9 mouse cellular contexts compared by ENCODE assay signal in genomic region chr3:121345643-121346000, GRCm38 (mm10). TPM values are rescaled to one million over a fixed set of nuclear protein-coding genes. Genes with fewer than 3 reads are reported as not detected.
A peak's percentile ranks its signal among the peaks of the same experiment; 100 is the strongest.
DNase-seq lines count a peak whose midpoint lies in the region; ATAC-seq and TF ChIP-seq lines count a peak whose summit lies in the region.
"Had no signal": no experiment of that assay in that cellular context is flagged by ENCODE, and none has a peak within 500 bp of the region (broad histone marks: within the 10 kb centered on the region; RNA-seq: fewer than 3 reads in every experiment).

No protein-coding gene starts in this region.

- no peak overlapping the region for H3K9ac ChIP-seq in lung, embryonic 14.5 days
- H3K9ac ChIP-seq in embryonic facial prominence, embryonic 13.5 days: no peak overlapping the region
- H3K9ac ChIP-seq in kidney, embryonic 14.5 days (ENCODE audit: low read depth, low read length): no peak overlapping the region; the same call in 1 of the 2 replicates
- no peak overlapping the region for H3K9ac ChIP-seq in liver, embryonic 16.5 days (ENCODE audit: low read depth, low read length)
- H3K9ac ChIP-seq: heart, embryonic 13.5 days; neural tube, embryonic 13.5 days had no signal

- peaks cover 11% of the 10 kb centered on the region for H3K4me1 ChIP-seq in lung, embryonic 14.5 days (ENCODE audit: insufficient read depth)
- peaks cover 87% of the 10 kb centered on the region for H3K4me1 ChIP-seq in embryonic facial prominence, embryonic 13.5 days
- peaks cover 8% of the 10 kb centered on the region; the same call in 1 of the 2 replicates for H3K4me1 ChIP-seq in kidney, embryonic 14.5 days (ENCODE audit: control insufficient read depth, insufficient read depth, low read length)
- H3K4me1 ChIP-seq in liver, embryonic 16.5 days (ENCODE audit: control insufficient read depth, low read depth, low read length): peaks cover 15% of the 10 kb centered on the region

- H3K36me3 ChIP-seq in lung, embryonic 14.5 days (ENCODE audit: insufficient read depth): no peaks in the 10 kb centered on the region
- H3K36me3 ChIP-seq in embryonic facial prominence, embryonic 13.5 days: no peaks in the 10 kb centered on the region
- H3K36me3 ChIP-seq in kidney, embryonic 14.5 days (ENCODE audit: control insufficient read depth, insufficient read depth, low read length): no peaks in the 10 kb centered on the region
- H3K36me3 ChIP-seq in liver, embryonic 16.5 days (ENCODE audit: control insufficient read depth, insufficient read depth): no peaks in the 10 kb centered on the region
- H3K36me3 ChIP-seq: neural tube, embryonic 13.5 days had no signal

- H3K27me3 ChIP-seq in lung, embryonic 14.5 days (ENCODE audit: insufficient read depth, low read length): no peaks in the 10 kb centered on the region
- H3K27me3 ChIP-seq in embryonic facial prominence, embryonic 13.5 days: no peaks in the 10 kb centered on the region
- no peaks in the 10 kb centered on the region for H3K27me3 ChIP-seq in kidney, embryonic 14.5 days (ENCODE audit: control insufficient read depth, insufficient read depth, low read length)
- H3K27me3 ChIP-seq in liver, embryonic 16.5 days (ENCODE audit: control insufficient read depth, insufficient read depth, low read depth, low read length): no peaks in the 10 kb centered on the region
- H3K27me3 ChIP-seq: heart, embryonic 13.5 days; neural tube, embryonic 13.5 days had no signal

- H3K4me2 ChIP-seq in lung, embryonic 14.5 days: no peak overlapping the region
- no peak overlapping the region for H3K4me2 ChIP-seq in embryonic facial prominence, embryonic 13.5 days
- H3K4me2 ChIP-seq in kidney, embryonic 14.5 days (replicated peaks; ENCODE audit: low read depth, low read length): no peak overlapping the region
- H3K4me2 ChIP-seq in liver, embryonic 16.5 days (ENCODE audit: low read depth, low read length): no peak overlapping the region
- H3K4me2 ChIP-seq: heart, embryonic 13.5 days; neural tube, embryonic 13.5 days had no signal

- WGBS in lung, embryonic 14.5 days: 28% methylated on average over 6 of the region's 6 CpGs
- 46% methylated on average over 6 of the region's 6 CpGs for WGBS in embryonic facial prominence, embryonic 13.5 days
- 67% methylated on average over 6 of the region's 6 CpGs for WGBS in kidney, embryonic 14.5 days
- 33% methylated on average over 6 of the region's 6 CpGs for WGBS in liver, embryonic 16.5 days (ENCODE audit: insufficient replicate concordance)

- no peak for ATAC-seq in lung, embryonic 14.5 days (ENCODE audit: insufficient read depth)
- no peak for ATAC-seq in embryonic facial prominence, embryonic 13.5 days (ENCODE audit: insufficient number of reproducible peaks, insufficient read depth, low FRiP score, low TSS enrichment, low read depth)
- ATAC-seq in kidney, embryonic 14.5 days (ENCODE audit: low FRiP score, low TSS enrichment): no peak
- ATAC-seq in liver, embryonic 16.5 days (ENCODE audit: low read depth): peak; percentile 57

- H3K27ac ChIP-seq in lung, embryonic 14.5 days (ENCODE audit: low read depth): peak overlapping the region; percentile 86; the same call in 1 of the 2 replicates
- H3K27ac ChIP-seq in embryonic facial prominence, embryonic 13.5 days: peak overlapping the region; percentile 86; the same call in 1 of the 2 replicates
- peak overlapping the region; percentile 24; the same call in 1 of the 2 replicates for H3K27ac ChIP-seq in kidney, embryonic 14.5 days (ENCODE audit: low read depth, low read length)
- peak overlapping the region; percentile 49 for H3K27ac ChIP-seq in liver, embryonic 16.5 days (ENCODE audit: low read length)
- H3K27ac ChIP-seq: neural tube, embryonic 13.5 days had no signal

- H3K9me3 ChIP-seq in lung, embryonic 14.5 days (ENCODE audit: low read depth, low read length): no peaks in the 10 kb centered on the region
- no peaks in the 10 kb centered on the region for H3K9me3 ChIP-seq in embryonic facial prominence, embryonic 13.5 days
- H3K9me3 ChIP-seq in kidney, embryonic 14.5 days (ENCODE audit: control insufficient read depth, low read length): no peaks in the 10 kb centered on the region
- no peaks in the 10 kb centered on the region for H3K9me3 ChIP-seq in liver, embryonic 16.5 days (replicated peaks; ENCODE audit: control insufficient read depth, low read length)
- H3K9me3 ChIP-seq: heart, embryonic 13.5 days; neural tube, embryonic 13.5 days had no signal

- H3K4me3 ChIP-seq in lung, embryonic 14.5 days (ENCODE audit: low read depth, low read length): no peak overlapping the region
- no peak overlapping the region for H3K4me3 ChIP-seq in embryonic facial prominence, embryonic 13.5 days
- H3K4me3 ChIP-seq in kidney, embryonic 14.5 days (ENCODE audit: low read length): no peak overlapping the region
- H3K4me3 ChIP-seq in liver, embryonic 16.5 days (ENCODE audit: low read depth, low read length): no peak overlapping the region
- H3K4me3 ChIP-seq: heart, embryonic 13.5 days; neural tube, embryonic 13.5 days had no signal

- no peak for DNase-seq in lung, embryonic 14.5 days
- DNase-seq in lung, postnatal 36 days: no peak
- DNase-seq in adrenal gland, postnatal 36 days: no peak
- DNase-seq in adrenal gland, adult 18-20 months (ENCODE audit: low spot score in 2 of 2): no peak

- no peak for TF ChIP-seq CTCF in lung, embryonic 14.5 days (IDR thresholded peaks at IDR 0.05; ENCODE audit: low read depth)

RNA-seq across cellular contexts. Expression of gene Alg14, which starts 54.0 kb away (rescaled TPM):
- polyA plus RNA-seq in lung, embryonic 14.5 days (2014; fragmentation: Nextera tagmentation; extraction: Ambion mirVana): 39.2 and 43.9 TPM in 2 replicates
- 37.0 and 44.5 TPM in 2 replicates for polyA plus RNA-seq in embryonic facial prominence, embryonic 13.5 days (2015; fragmentation: Nextera tagmentation; extraction: Ambion mirVana)
- polyA plus RNA-seq in kidney, embryonic 14.5 days (2014; fragmentation: Nextera tagmentation; extraction: Ambion mirVana): 41.3 and 43.8 TPM in 2 replicates
- polyA plus RNA-seq in liver, embryonic 16.5 days (2015; fragmentation: Nextera tagmentation; extraction: Ambion mirVana): 15.0 and 16.6 TPM in 2 replicates
- 10 to 100 TPM; 35.0 to 41.2 TPM for total RNA-seq in adrenal gland, postnatal 36 days (2021)
- total RNA-seq in adrenal gland, adult 18-20 months (2021): 10 to 100 TPM; 31.8 to 32.1 TPM

Comparison
In these comparisons a context has a peak if more than half of its experiments do, and no peak if none do; other contexts are left out.
1. H3K27ac ChIP-seq: peak in every context shown above with its lines; median percentile 86 in lung, embryonic 14.5 days; 86 in embryonic facial prominence, embryonic 13.5 days; 49 in liver, embryonic 16.5 days; 24 in kidney, embryonic 14.5 days.